Mouse (Mus musculus) heart, adult 2 months (tissue): ENCODE data around the gene Crnkl1.

Experiments used
- CTCF ChIP-seq: fragments of 200-600 bp; IDR thresholded peaks from 2 replicates; pipeline ENCODE4 v1.8.1; 2022; ENCODE audit warnings: antibody characterized with exemption, mild to moderate bottlenecking, moderate library complexity
- EP300 ChIP-seq: fragments of 200-500 bp; IDR thresholded peaks from 2 replicates; pipeline ENCODE4 v1.6.1; 2011; ENCODE audit warnings: low read depth, low read length, control low read depth; ENCODE audit not compliant: insufficient read depth
- POLR2A ChIP-seq: fragments of 200-500 bp; IDR thresholded peaks from 2 replicates; pipeline ENCODE4 v1.6.1; 2011; ENCODE audit warnings: mild to moderate bottlenecking, low read depth, low read length, control low read depth; ENCODE audit not compliant: insufficient read depth

DNA sequence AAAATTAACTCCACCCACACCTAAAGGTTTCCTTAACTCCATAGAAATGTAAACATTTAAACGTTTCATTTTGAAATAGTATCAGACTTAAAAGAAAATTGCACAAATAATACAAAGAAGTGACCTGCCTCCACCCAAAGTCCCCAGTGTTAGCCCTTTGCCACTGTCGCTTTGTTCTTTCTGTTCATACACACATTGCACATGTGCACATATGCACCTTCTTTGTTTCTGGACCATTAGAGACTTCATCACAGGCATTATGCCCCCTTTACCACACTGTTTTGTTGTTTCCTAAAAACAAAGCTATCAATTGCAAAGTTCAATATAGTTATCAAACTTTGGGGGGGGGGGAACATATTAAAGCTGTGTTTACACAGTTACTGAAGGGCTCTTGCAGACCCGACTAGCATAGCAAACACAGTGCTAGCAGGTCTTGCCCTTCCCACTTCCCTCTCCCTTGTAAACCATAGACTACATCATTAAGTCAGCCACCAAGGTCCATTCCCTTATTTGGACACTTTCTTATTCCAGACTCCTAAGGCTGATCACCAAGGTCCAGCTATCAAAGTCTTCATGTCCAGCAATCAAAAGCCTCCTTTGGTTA lies 59.8 kb downstream of the Crnkl1 start:
- TF ChIP-seq CTCF (no peak), POLR2A (no peak), EP300 (no peak)
